Mouse (Mus musculus) layer of hippocampus, adult 9-11 months (tissue): ENCODE measurements around the gene Cdh22.

Source experiments
- DNase-seq: peaks from one replicate; pipeline ENCODE4 v3.0.0; 2022

The Cdh22 gene

DNA sequence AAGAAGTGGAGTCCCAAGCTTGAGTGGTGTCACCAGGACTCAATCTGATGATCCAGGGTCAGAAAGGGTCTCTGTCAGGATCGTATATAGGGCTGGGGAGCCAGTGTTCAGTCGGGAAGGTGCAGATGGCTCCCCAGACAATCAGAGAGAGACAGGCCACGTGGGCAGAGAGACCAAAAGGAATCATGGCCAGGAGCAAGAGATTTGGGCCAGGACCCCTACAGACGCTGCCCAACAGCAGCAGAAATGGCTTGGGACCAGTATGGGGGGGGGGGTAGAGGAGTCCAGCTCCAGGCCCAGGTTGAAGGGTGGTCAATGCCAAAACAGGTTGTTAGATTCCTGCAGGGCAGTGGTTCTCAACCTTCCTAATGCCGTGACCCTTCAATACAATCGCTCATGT is 29.2 kb downstream of the Cdh22 start:
- no peak for DNase-seq

DNA sequence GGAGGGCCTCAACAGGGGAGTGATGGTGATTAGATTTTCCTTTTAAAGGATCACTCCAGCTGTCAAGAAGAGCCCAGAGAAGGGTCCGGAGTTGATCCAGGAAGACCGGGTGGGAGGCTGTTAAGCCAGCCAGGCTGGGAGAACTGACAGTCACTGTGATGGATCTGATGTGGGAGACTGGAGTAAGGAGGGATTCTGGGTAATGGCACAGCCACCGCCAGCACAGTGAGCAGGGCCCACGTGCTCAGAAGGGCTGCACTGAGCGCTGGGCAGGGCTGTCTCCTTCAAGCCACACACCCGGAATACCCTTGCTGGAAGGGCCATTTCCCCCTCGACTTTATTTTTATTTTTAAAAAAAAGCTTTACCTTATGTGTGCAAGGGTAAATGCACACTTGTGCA is 29.7 kb downstream of the Cdh22 start:
- DNase-seq: peak; percentile 34

DNA sequence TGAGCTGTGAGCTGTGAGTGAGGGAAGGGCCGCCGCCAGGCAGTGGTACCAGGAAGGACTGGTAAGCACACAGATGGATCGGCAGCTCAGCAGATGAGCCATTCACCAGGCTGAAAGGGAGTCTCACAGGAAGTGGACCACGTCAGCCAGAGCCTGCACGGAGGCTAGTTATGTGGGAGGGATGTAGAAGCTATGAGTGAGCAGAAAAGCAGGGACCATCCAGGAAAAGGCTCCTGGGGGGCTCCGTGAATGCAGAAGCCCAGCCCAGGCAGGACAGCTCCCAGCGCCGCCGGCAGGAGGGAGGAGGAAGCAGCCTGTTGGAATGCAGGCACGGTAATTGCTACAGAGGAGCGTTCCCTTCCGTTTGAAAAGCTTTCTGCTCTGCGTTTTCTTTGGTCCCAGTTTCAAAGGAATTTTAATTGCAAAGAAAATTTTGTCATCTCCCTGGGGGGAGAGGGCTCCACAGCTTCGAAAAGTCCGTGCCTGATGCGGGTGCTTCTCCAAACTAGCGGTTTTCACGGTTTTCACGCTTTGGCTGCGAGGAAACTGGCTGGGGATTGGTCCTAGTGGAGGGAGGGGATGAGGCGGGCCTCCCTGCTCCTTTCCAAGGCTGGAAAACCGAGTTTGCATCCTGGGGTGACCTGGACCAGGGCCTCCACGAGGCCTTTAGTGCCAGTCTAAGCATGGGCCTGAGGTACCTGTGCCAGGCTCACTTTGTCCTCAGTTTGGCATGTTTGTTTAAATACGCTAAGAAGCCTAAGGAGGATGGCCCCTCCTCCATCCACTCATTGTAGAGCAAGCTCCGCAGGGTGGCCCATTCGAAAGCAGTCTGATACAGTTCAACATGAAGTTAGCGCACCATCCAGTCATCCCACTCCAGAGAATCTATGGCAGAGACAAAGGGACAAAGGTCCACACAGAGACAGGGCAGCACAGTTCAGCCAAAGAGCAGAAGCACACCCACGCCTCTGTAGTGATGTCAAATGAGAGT is 32.6 kb downstream of the Cdh22 start:
- DNase-seq: peak; percentile 80

DNA sequence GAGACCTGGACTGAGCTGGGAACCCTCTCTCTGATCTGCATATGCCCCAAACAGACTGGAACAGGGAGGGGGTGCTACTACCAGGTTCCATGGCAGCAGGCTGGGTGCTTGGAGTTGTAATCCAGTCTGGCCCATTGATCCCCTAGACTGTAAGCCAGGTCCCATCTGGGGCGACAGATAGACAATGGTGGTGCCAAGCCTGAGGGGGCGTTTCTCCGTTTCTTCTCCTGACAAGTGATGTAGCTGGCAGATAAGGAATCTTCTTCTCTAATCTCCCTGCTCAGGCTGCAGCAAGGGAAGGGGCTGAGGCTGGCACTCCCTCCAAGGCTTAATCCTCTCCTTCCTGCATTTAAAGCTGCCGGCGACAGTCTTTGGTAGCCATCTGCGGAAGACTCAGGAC is 37.1 kb downstream of the Cdh22 start:
- no peak for DNase-seq

DNA sequence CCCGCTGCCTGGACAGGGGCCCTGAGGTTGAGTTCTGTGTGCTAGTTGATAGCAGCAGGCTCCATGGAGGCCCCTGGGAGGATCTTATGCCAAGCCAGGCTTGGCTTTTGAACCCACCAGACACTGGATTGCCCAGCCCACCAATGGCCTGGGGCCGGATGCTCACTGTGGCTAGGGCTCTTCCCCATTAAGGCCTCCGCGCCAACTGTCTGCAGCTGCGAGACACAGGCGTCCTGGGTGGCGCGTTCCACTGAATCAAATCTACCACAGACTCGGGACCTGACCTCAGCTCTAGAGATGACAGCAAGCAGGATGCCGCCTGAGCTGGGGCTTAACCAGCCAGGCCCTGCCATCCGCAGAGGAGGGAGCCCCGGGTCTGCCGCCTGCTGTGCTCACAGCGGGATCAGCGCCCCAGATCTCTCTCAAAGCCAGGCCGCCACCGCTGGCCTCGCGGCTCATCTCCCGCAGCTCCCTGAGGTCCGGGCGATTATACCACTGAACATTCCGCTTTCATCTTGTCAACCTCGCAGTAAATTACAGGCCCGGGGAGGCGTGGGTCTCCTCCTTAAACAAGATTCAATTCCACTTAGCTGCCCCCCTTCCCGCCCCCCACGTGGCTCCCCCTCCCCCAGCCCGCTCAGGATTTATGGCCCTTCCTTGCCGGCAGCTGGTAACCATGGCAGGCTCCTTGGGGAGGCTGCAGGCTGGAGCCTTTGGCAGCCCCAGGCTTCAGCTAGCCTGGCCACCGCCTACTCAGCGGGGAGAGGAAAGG is 39.1 kb downstream of the Cdh22 start:
- DNase-seq: no peak

DNA sequence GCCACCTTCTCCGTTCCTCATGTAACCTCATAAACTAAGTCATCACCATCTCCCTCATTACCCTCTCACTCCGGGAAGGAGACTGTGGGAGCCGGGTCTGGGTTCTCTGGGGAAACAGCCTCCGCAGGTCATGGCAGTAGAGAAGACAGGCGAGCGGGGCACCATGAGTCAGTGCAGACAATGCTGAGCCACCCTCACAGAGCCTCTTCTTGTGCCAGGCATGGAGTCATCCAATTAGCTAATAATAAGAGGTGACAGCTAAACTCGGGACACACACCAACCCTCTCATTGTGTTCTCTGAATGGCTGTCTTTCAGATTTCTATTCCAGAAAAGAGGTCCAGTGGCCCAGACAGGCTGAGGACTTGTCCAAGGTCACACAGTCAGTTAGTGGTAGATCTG is 43.2 kb downstream of the Cdh22 start:
- no peak for DNase-seq

DNA sequence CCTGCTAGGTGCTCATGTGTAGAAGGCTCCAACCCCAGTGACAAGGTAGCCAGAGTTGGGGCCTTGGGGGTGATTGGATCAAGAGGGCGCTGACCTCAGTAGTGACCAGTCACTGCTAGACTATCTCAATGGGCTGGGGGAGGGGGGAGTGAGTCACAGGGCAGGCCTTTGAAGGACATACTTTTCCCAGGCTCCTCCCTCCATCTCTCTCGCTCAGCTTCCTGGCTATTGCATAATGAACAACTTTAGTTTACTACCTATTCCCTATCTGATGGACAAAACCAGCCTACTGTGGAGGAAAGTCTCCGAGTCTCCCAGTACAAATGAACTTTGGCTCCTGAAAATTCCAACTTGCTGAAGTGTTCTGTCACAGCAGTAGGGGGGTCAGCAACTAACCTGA is 45.1 kb downstream of the Cdh22 start:
- DNase-seq: no peak

DNA sequence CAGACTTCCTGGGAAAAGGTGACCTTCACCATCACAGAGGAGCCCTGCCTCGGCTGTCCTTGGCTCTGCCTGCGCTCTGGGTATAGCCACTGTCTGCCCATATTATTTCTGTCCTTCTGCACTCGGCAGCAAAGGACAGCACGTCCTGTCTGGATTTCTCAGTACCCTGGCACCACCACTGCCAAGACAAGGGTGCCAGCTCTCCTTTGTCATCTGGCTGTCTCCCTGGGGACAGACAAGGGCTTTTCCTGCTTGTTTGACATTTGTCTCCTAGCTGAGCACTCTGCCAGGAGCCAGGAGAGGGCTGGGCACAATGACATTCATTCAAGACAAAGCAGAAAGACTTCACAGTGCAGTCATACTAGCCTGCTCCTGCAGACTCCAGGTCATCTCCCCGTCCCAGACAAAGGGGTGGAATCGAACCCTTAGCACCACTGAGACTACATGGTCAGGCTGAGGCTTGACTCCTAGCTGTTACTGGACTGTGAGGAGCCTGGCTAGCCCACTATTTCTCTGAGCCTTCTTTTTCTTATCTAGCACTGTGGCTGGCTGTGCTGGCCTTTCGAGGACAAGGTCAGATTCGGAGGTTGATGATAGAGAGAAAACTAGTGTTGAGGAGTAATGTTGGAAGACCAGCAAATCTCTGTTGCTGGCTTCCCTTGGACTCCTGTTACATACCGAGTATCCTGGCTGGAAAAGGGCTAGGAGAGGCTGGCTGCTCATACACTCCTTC is 46.8 kb downstream of the Cdh22 start:
- DNase-seq: no peak

DNA sequence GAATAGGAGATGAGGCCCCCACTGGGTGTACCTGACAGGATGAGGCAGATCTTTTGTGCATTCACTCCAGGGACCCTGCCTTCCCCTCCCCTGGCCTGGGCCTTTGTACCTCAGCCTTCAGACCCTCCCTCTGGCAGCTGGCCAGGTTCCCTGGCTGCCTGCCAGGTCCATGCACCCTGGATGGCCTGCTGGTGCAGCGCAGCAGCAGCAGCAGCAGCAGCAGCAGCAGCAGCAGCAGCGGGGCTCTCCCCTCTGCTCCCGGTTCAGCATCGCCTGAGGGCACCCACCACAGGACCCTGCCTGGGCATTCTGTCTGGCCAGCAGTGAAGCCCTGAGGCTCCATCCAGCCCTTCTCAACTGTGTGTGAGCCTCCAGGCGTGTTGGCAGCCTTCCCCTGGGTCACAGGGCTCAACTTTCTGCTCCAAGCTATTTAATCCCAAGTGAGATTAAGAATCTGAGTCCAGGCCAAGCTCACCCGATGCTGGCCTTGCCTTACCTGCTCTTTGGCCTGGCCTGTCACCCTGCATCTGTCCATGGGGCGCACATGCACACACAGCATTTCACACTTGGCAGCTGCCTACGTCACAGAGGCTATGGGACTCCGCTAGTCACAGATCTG is 50.5 kb downstream of the Cdh22 start:
- DNase-seq: no peak

DNA sequence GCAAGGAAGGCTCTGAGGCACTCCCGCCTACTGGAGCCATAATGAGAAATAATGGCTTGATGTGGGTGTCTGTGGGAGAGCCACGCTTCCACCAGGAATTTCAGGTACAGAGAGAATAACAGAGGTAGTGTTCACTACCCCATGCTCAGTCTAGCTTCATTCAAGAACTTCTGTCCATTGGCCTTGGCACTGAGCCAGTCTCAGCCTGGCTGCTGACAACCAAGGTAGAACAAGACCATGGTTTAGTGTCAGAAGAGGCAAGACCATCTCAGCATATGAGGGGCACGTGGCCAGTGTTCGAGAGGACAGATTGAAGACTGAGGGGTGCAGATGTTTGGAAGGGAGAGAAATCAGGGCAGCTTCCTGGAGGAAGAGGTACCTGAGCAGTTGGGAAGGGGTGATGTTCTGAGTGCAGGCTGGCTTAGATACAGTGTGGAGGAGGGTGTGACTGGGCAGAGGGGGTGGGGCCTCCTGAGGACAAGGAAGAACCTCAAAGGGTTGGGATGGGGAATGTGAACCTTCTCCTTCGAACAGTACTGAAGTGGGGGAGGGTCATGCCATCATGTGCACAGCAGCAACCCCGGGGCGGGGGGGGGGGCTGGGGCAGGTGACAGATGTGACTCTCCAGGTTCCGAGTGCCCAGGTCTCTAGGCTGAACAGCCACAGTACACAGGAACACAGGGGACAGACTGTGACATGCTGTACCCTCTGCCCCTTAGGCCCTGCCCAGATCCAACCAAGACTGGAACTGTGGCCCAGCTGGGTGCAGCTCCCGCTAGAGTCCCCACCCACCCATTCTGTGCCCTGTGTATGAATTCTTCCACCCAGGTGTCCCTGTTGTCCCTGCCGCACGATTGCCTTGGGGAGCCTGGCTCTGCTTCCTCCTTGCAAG is 52.3 kb downstream of the Cdh22 start:
- DNase-seq: no peak

DNA sequence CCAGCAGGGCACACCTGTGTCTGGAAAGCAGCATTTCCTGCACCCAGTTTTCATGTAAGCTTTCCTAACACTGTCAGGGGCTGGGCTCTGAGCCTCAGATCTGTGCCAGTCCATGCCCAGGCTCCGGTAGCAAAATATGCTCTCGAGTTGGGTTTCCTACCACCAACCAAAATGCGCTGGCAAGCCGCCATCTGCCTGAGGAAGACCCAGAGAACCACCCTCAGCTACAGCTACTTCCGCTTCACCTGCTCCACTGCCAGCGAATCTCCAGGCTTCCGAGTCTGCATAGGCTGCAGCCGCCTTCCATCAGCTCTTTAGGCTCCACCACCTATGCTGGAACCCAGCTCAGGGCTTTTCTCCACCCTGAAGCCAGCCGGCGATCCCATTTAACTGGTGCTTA is 55.4 kb downstream of the Cdh22 start:
- no peak for DNase-seq

DNA sequence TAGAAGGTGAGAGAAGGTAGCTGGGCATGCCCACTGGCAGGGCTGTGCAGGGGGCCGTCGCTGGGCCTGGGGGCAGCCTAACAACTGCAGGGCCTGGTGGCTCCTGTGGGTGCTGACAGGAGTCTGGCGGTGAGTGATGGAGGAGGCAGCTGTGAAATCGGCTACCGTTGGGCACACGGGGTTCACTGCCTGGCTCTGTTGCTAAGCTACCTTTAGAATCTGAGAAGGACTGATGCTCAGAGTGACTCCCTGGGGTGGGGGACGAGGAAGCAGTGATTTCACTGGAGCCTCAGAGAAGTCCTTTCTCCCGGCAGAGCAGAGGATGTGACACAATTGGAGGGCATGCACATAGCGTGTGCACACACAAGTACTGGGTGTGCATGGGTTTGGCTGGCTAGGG is 57.7 kb downstream of the Cdh22 start:
- DNase-seq: no peak

DNA sequence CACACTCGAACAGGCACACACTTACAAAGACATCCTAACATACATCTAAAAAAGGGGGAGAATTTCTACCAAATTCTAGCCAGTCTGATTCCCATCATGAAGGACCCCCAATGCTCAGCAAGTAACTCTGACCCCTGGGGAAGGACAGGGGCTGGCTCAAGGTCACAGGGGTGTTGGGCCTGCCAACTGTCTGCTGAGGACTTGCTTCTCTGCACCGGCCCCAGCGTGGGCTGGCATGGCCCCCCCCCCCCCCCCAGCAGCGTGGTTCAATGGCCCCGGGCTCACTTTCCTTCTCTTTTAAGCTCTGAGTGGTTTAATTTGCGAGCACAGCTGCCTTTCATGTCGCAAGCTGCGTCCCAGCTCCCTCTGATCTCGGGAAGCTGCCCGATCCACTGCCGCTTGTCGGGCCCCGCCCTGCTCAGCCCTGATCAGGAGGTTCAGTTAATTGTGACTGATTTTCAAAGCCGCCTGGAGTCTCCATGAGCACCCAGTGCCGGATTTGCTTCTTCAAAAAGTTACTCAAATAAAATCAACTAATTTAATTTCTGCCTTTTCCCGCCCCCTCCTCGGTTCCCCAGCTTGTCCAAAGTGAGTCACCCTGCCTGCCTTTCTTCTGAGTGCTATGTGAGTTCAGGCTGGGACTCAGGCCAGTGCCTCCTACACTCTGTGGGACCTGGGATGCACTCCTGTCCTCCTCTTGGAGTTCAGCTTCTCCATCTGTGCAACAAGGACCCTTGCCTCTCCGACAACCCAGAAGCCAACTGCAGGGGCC is 67.8 kb downstream of the Cdh22 start:
- peak; percentile 47 for DNase-seq

DNA sequence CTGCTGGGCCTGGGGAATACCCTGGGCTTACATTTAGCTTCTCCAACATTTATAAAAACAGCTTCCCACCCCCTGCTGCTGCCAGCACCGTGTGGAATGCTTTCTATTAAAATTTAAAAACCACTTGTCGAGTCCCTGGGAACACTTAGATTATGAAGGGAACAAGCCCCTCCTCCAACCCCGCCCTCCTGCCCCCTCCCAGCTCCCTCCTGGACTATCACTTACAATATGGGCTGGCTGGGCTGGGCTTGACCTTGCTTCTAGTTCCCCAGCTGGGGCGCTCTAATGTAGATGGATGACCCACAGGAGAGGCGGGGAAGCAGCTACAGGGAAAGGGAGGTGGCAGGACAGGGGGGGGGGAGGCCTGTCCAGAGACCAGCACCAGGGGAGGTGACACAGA is 72.4 kb downstream of the Cdh22 start:
- no peak for DNase-seq

DNA sequence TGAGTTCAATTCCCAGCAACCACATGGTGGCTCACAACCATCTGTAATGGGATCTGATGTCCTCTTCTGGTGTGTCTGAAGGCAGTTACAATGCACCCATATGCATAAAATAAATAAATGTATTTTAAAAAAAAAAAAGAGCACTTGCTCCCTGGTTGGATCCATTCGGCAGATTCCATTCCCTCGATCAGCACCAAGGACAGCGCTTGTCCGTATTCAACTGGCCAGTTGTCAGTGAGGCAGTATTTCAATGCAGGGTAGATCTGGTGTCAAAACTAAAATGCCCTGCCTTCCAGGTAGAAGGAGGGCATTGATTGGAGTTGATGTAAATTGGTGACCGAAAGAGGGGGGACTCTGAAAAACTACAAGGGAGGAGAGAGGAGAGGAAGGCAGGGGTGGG is 74.2 kb downstream of the Cdh22 start:
- no peak for DNase-seq

DNA sequence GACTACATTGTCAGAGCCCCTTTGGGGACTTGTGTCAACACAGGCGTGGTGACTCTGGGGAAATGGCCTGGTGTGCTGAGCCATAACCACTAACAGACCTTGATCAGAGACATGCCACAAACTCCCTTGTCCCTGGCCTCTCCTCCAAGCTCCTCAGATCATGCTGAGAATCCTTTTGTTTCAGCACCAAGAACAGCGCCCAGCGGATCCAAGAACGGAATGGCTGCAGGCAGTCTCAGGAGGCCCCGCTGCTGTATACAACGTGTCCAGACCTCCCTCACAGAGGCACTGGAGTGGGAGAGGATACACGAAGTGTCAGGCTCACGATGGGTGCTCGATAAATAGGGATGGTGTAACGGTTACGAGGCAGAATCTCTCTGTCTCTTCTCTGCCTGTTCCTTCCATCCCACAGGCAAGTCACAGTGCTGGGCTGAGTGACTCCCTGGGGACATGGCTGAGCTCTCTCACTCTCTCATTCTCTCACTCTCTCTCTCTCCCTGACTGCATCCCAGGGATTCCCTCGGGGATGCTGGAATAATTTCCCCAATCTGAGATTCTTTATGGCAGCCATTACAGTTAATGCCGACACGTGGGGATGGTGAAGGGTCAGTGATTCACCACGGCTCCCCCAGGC is 75.5 kb downstream of the Cdh22 start:
- no peak for DNase-seq

DNA sequence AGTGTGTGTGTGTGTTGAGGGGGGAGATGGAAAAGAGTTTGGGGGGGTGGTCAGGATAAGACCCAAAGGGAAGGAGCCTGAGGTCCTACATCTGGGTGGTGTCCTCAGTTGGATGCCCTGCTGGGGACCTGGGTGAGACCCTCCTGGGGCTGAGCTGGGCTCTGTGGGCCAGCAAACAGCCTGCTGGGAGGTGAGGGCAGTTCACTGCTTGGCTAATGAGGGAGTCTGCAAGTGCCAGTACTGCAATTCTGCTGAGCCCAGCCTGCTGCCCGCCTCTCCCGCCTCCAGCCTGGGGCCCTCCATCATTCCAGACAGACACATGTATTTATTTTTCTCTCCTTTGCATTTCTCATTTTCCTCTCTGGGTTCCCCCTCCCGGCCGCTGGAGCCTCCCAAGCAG is 76.3 kb downstream of the Cdh22 start:
- DNase-seq: no peak

DNA sequence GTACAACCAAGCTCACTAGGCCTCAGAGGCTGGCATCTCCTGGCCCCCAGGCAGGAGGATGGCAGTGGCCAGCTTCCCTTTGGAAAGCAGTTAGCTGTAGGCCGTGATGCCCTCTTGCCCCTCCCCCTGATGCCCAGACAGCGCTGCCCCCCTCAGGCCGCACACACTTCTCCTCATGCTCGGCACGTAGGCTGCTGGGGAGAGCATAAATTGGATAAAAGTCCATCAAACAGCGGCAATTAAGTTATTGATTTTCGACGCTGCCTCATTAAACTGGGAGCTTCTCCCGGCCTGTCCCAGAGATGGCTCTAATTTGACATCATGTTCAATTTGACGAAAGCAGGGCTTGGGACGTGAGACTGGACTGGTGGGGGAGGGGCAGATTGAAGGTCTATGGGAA is 76.8 kb downstream of the Cdh22 start:
- no peak for DNase-seq

DNA sequence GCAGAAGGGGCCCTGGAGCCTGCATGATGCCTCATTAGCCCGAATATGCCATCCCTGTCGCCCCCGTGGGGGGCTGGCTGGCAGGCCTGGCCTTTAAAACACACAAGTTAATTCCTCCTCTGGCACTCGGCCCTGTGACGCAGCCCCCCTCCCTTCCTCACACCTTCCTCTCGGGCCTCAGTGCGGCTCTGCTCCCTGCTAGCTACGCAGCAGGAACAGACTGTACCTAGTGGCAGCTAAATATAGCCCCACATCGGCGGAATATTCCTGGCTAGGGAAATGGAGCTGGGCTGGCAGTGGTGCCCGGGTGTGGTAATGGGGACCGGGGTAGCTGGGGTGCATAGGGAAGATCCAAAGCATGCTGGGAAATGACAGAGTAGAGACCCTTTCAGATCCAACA is 81.6 kb downstream of the Cdh22 start:
- DNase-seq: peak; percentile 61

DNA sequence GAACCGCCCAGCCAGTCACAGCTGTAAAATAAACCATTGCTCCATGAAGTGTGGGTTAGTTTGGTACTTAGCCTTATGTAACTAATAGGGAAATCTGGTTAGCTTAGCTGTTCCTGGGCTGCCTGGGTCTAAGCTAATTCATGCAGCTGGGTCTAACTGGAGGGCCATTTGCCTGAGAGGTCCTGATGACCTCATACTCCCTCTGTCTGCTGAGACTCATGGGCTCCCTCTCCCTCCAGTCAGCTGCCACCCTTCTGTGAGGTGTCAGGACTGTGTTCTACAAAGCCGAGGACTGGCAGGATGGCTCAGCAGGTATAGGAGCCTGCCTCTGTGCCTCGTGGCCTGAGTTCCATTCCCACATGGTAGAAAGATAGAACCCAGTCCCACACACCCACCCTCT is 84.9 kb downstream of the Cdh22 start:
- DNase-seq: no peak

DNA sequence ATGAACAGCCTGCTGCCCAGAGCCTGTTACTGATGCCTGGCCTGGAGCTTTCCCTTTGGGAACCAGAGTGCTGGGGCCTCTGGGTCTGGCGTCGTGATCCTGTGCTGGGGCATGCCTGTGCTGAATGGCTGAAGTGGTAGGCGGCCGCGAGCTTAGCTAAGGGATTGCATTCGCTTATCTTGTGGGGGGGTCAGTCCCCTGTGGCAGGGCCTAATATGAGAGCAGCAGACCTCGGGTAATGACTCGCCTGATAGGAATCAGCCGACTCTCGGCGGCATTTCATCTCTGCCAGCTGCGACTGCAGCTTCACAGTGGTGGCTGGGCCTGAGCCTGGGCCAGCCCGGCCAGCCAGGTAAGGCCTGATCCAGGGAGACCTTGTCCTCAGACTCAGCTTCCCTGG is 88.8 kb downstream of the Cdh22 start:
- DNase-seq: no peak
